Mouse (Mus musculus): ENCODE measurements around the gene Galk1. TPM values are rescaled to one million over a fixed set of nuclear protein-coding genes. Genes with fewer than 3 reads are reported as not detected.
"Not testable (repeated sequence)": the region's sequence is repeated elsewhere in the genome, so short reads cannot be mapped to it uniquely, and the experiment has no call there.

The Galk1 gene
- total RNA-seq, 1 experiment = 144 TPM

GRCm38 (mm10) chr11:116025056-116025845 is 12.7 kb upstream of the Galk1 start:
- TF ChIP-seq CHD2 (IDR thresholded peaks at IDR 0.05; ENCODE audit: low read depth, low read length) (no peak), MAFK (IDR thresholded peaks at IDR 0.05; ENCODE audit: insufficient read depth, low read depth, low read length) (no peak), ZC3H11A (IDR thresholded peaks at IDR 0.05; ENCODE audit: borderline replicate concordance, low read depth, low read length) (no peak), HCFC1 (IDR thresholded peaks at IDR 0.05; ENCODE audit: borderline replicate concordance, insufficient read depth, low read length) (no peak), ZNF384 (IDR thresholded peaks at IDR 0.05; ENCODE audit: low read depth, low read length) (no peak)
- Histone ChIP-seq H3K4me1 (ENCODE audit: control insufficient read depth in 2 of 2, insufficient read depth in 2 of 2, low read length in 2 of 2, poor library complexity in 1 of 2) (peaks cover 2 to 4% of the 10 kb centered on the region in 2 experiments; a peak in 1 of 4 replicates), H3K9ac (ENCODE audit: insufficient read depth, low read depth, low read length, poor library complexity, severe bottlenecking) (no peak overlapping the region), H3K27ac (ENCODE audit: insufficient read depth, low read depth, low read length, poor library complexity, severe bottlenecking) (no peak overlapping the region), H3K4me3 (ENCODE audit: insufficient read depth in 1 of 2, low read depth in 1 of 2, low read length in 2 of 2, poor library complexity in 1 of 2, severe bottlenecking in 1 of 2) (no peak overlapping the region; a peak in 1 of 4 replicates), H3K9me3 (ENCODE audit: control insufficient read depth, insufficient read depth, low read depth, low read length) (no peaks in the 10 kb centered on the region), H3K36me3 (ENCODE audit: control insufficient read depth, insufficient read depth, low read length, poor library complexity, severe bottlenecking) (peaks cover 8% of the 10 kb centered on the region)
- DNase-seq (ENCODE audit: low read depth, low spot score) = no peak
- in situ Hi-C loops (cut with MboI; ENCODE audit: low sequenced_read_pairs in 2 of 2, unreplicated experiment in 2 of 2) = no loop called here

- no peaks in the 10 kb centered on the region for H3K9me3 ChIP-seq (ENCODE audit: control insufficient read depth, insufficient read depth, low read depth, low read length)
- in situ Hi-C loops (cut with MboI; ENCODE audit: low sequenced_read_pairs in 2 of 2, unreplicated experiment in 2 of 2) = no loop called here
- TF ChIP-seq MAFK (IDR thresholded peaks at IDR 0.05; ENCODE audit: insufficient read depth, low read depth, low read length) (no peak), ZNF384 (IDR thresholded peaks at IDR 0.05; ENCODE audit: low read depth, low read length) (no peak), CHD2 (IDR thresholded peaks at IDR 0.05; ENCODE audit: low read depth, low read length) (peak; percentile 94), HCFC1 (IDR thresholded peaks at IDR 0.05; ENCODE audit: borderline replicate concordance, insufficient read depth, low read length) (peak; percentile 77; the same call in 1 of the 2 replicates), ZC3H11A (IDR thresholded peaks at IDR 0.05; ENCODE audit: borderline replicate concordance, low read depth, low read length) (no peak)
Observed at GRCm38 (mm10) chr11:116024356-116024808, 11.9 kb upstream of the Galk1 start.

GRCm38 (mm10) chr11:116023771-116024355 is 11.3 kb upstream of the Galk1 start:
- TF ChIP-seq MAFK (IDR thresholded peaks at IDR 0.05; ENCODE audit: insufficient read depth, low read depth, low read length) = no peak
- TF ChIP-seq ZC3H11A (IDR thresholded peaks at IDR 0.05; ENCODE audit: borderline replicate concordance, low read depth, low read length) = no peak
- TF ChIP-seq HCFC1 (IDR thresholded peaks at IDR 0.05; ENCODE audit: borderline replicate concordance, insufficient read depth, low read length) = no peak; the same call in 1 of the 2 replicates
- no peak for TF ChIP-seq CHD2 (IDR thresholded peaks at IDR 0.05; ENCODE audit: low read depth, low read length)
- TF ChIP-seq ZNF384 (IDR thresholded peaks at IDR 0.05; ENCODE audit: low read depth, low read length) = 0 out of 2 replicates have a peak, but pooled peaks have one; percentile 16
- no peak for DNase-seq (ENCODE audit: low read depth, low spot score)
- H3K36me3 ChIP-seq (ENCODE audit: control insufficient read depth, insufficient read depth, low read length, poor library complexity, severe bottlenecking) = peaks cover 8% of the 10 kb centered on the region
- peaks cover 0 to 2% of the 10 kb centered on the region in 2 experiments; a peak in 1 of 4 replicates for H3K4me1 ChIP-seq (ENCODE audit: control insufficient read depth in 2 of 2, insufficient read depth in 2 of 2, low read length in 2 of 2, poor library complexity in 1 of 2)
- peak overlapping the region; percentile 94 for H3K27ac ChIP-seq (ENCODE audit: insufficient read depth, low read depth, low read length, poor library complexity, severe bottlenecking)
- no peaks in the 10 kb centered on the region for H3K9me3 ChIP-seq (ENCODE audit: control insufficient read depth, insufficient read depth, low read depth, low read length)
- H3K4me3 ChIP-seq (ENCODE audit: insufficient read depth in 1 of 2, low read depth in 1 of 2, low read length in 2 of 2, poor library complexity in 1 of 2, severe bottlenecking in 1 of 2) = peak overlapping the region; percentile 76 to 90
- in situ Hi-C loops (cut with MboI; ENCODE audit: low sequenced_read_pairs in 2 of 2, unreplicated experiment in 2 of 2) = no loop called here
- peak overlapping the region; percentile 94 for H3K9ac ChIP-seq (ENCODE audit: insufficient read depth, low read depth, low read length, poor library complexity, severe bottlenecking)

More at GRCm38 (mm10) chr11:116024356-116024808, 11.9 kb upstream of the Galk1 start:
- H3K36me3 ChIP-seq (ENCODE audit: control insufficient read depth, insufficient read depth, low read length, poor library complexity, severe bottlenecking) = peaks cover 8% of the 10 kb centered on the region
- peak; percentile 98 for DNase-seq (ENCODE audit: low read depth, low spot score)
- H3K27ac ChIP-seq (ENCODE audit: insufficient read depth, low read depth, low read length, poor library complexity, severe bottlenecking) = peak overlapping the region; percentile 94
- peak overlapping the region; percentile 76 to 90 for H3K4me3 ChIP-seq (ENCODE audit: insufficient read depth in 1 of 2, low read depth in 1 of 2, low read length in 2 of 2, poor library complexity in 1 of 2, severe bottlenecking in 1 of 2)
- H3K9ac ChIP-seq (ENCODE audit: insufficient read depth, low read depth, low read length, poor library complexity, severe bottlenecking) = peak overlapping the region; percentile 94
- H3K4me1 ChIP-seq (ENCODE audit: control insufficient read depth in 2 of 2, insufficient read depth in 2 of 2, low read length in 2 of 2, poor library complexity in 1 of 2) = peaks cover 0 to 4% of the 10 kb centered on the region in 2 experiments; a peak in 1 of 4 replicates

GRCm38 (mm10) chr11:116023074-116023770 is 10.7 kb upstream of the Galk1 start:
- in situ Hi-C loops (cut with MboI; ENCODE audit: low sequenced_read_pairs in 2 of 2, unreplicated experiment in 2 of 2); H3K36me3 ChIP-seq (ENCODE audit: control insufficient read depth, insufficient read depth, low read length, poor library complexity, severe bottlenecking); H3K4me1 ChIP-seq (ENCODE audit: control insufficient read depth in 2 of 2, insufficient read depth in 2 of 2, low read length in 2 of 2, poor library complexity in 1 of 2); DNase-seq (ENCODE audit: low read depth, low spot score); H3K9me3 ChIP-seq (ENCODE audit: control insufficient read depth, insufficient read depth, low read depth, low read length): not testable (repeated sequence)
- 0 out of 2 replicates have a peak overlapping the region, but pooled peaks have one; percentile 44 for H3K27ac ChIP-seq (ENCODE audit: insufficient read depth, low read depth, low read length, poor library complexity, severe bottlenecking)
- peak overlapping the region; percentile 76 to 90 for H3K4me3 ChIP-seq (ENCODE audit: insufficient read depth in 1 of 2, low read depth in 1 of 2, low read length in 2 of 2, poor library complexity in 1 of 2, severe bottlenecking in 1 of 2)
- H3K9ac ChIP-seq (ENCODE audit: insufficient read depth, low read depth, low read length, poor library complexity, severe bottlenecking) = peak overlapping the region; percentile 94

Data from ES-E14 (cell line).